Mouse (Mus musculus) midbrain, embryonic 16.5 days (tissue): ENCODE results near the gene Lrp5. TPM values are rescaled to one million over a fixed set of nuclear protein-coding genes. Genes with fewer than 3 reads are reported as not detected.

ENCODE experiments used
- ATAC-seq: fragments of 200-750 bp; cut with Nextera tagmentation; 2 replicates; pipeline ENCODE4 v1.8.0; 2017; ENCODE audit warnings: moderate TSS enrichment
- H3K27ac ChIP-seq: fragments of 300-500 bp; sonication (generic); 2 replicates; pipeline ENCODE4 v1.5.1; 2014; ENCODE audit warnings: mild to moderate bottlenecking, low read length, mixed read lengths
- H3K27me3 ChIP-seq: fragments of 300-500 bp; sonication (generic); 2 replicates; pipeline ENCODE4 v1.6.1; 2014; ENCODE audit warnings: low read depth, low read length, mixed read lengths; ENCODE audit not compliant: control insufficient read depth, insufficient read depth
- H3K36me3 ChIP-seq: fragments of 300-500 bp; sonication (generic); 2 replicates; pipeline ENCODE4 v1.6.1; 2014; ENCODE audit warnings: mild to moderate bottlenecking, low read length, moderate library complexity, mixed read lengths; ENCODE audit not compliant: control insufficient read depth, insufficient read depth
- H3K4me1 ChIP-seq: fragments of 300-500 bp; sonication (generic); 2 replicates; pipeline ENCODE4 v1.6.1; 2014; ENCODE audit warnings: mild to moderate bottlenecking, low read length, mixed read lengths; ENCODE audit not compliant: control insufficient read depth, insufficient read depth
- H3K4me2 ChIP-seq: fragments of 300-500 bp; sonication (generic); 2 replicates; pipeline ENCODE4 v1.6.1; 2014; ENCODE audit warnings: mild to moderate bottlenecking, low read length, mixed read lengths
- H3K4me3 ChIP-seq: fragments of 300-500 bp; sonication (generic); 2 replicates; pipeline ENCODE4 v1.5.1; 2014; ENCODE audit warnings: low read depth, mild to moderate bottlenecking, low read length, moderate library complexity, mixed read lengths
- H3K9ac ChIP-seq: fragments of 300-500 bp; sonication (generic); 2 replicates; pipeline ENCODE4 v1.6.1; 2014; ENCODE audit warnings: low read depth, low read length, mixed read lengths
- H3K9me3 ChIP-seq: fragments of 300-500 bp; sonication (generic); replicated peaks from 2 replicates; pipeline ENCODE4 v1.6.1; 2014; ENCODE audit warnings: mild to moderate bottlenecking, low read length, mixed read lengths; ENCODE audit not compliant: control insufficient read depth, poor library complexity, severe bottlenecking
- WGBS: fragments of 180-500 bp; shearing (Covaris S2); extraction: QIAGEN DNeasy Blood & Tissue Kit; methylation state at CpG from one replicate; pipeline ENCODE4 v1.1.7; 2014; 5-methylcytosine and 5-hydroxymethylcytosine counted together
- polyA plus RNA-seq: library from polyadenylated mRNA; unstranded; fragments of >200 nt; fragmentation: Nextera tagmentation; extraction: Ambion mirVana; gene quantifications from 2 replicates; pipeline ENCODE4 v1.2.1, GENCODE M21; 2015

The Lrp5 gene
- 0.89 and 0.92 TPM in 2 replicates for polyA plus RNA-seq

- under 1% methylated on average over 66 of the region's 83 CpGs for WGBS
- Histone ChIP-seq H3K4me3 (peak within 1 kb of the TSS; percentile 82), H3K9ac (peak within 1 kb of the TSS; percentile 73), H3K9me3 (no peaks in the 10 kb centered on the region), H3K27me3 (no peaks in the 10 kb centered on the region), H3K27ac (no peak within 1 kb of the TSS; the same call in 1 of the 2 replicates), H3K4me1 (peaks cover 5% of the 10 kb centered on the region; the same call in 1 of the 2 replicates), H3K36me3 (no peaks in the 10 kb centered on the region), H3K4me2 (peak within 1 kb of the TSS; percentile 99)
- peak; percentile 37 for ATAC-seq
These were observed at the start of gene Lrp5 for GRCm38 (mm10) chr19:3686215-3686894. Gene Lrp5 (minus strand): TSS chr19:3686564.

- no peak overlapping the region for H3K4me2 ChIP-seq
- H3K4me3 ChIP-seq: no peak overlapping the region
- H3K36me3 ChIP-seq: no peaks in the 10 kb centered on the region
- H3K9me3 ChIP-seq: no peaks in the 10 kb centered on the region
- no peak for ATAC-seq
- no peak overlapping the region for H3K9ac ChIP-seq
- no peaks in the 10 kb centered on the region for H3K27me3 ChIP-seq
- H3K4me1 ChIP-seq: no peaks in the 10 kb centered on the region
- no peak overlapping the region for H3K27ac ChIP-seq
- 92% methylated on average over 3 of the region's 3 CpGs for WGBS
These were observed 49.6 kb upstream of the Lrp5 start for GRCm38 (mm10) chr19:3736001-3736400.

GRCm38 (mm10) chr19:3730781-3731646, 44.6 kb upstream of the Lrp5 start:
- Histone ChIP-seq H3K4me2 (no peak overlapping the region), H3K36me3 (no peaks in the 10 kb centered on the region), H3K4me3 (no peak overlapping the region), H3K27ac (no peak overlapping the region), H3K4me1 (no peaks in the 10 kb centered on the region), H3K9ac (no peak overlapping the region), H3K27me3 (no peaks in the 10 kb centered on the region), H3K9me3 (no peaks in the 10 kb centered on the region)
- no peak for ATAC-seq
- WGBS: 85% methylated on average over 7 of the region's 7 CpGs

- H3K27me3 ChIP-seq: no peaks in the 10 kb centered on the region
- no peak for ATAC-seq
- H3K4me2 ChIP-seq: no peak overlapping the region
- no peaks in the 10 kb centered on the region for H3K9me3 ChIP-seq
- H3K36me3 ChIP-seq: no peaks in the 10 kb centered on the region
- no peaks in the 10 kb centered on the region for H3K4me1 ChIP-seq
- H3K27ac ChIP-seq: no peak overlapping the region
- H3K4me3 ChIP-seq: no peak overlapping the region
- 83% methylated on average over 2 of the region's 2 CpGs for WGBS
- H3K9ac ChIP-seq: no peak overlapping the region
These were observed 42.5 kb upstream of the Lrp5 start for GRCm38 (mm10) chr19:3728901-3729300.

GRCm38 (mm10) chr19:3724779-3725178, 38.4 kb upstream of the Lrp5 start:
- Histone ChIP-seq H3K4me2 (no peak overlapping the region), H3K27me3 (no peaks in the 10 kb centered on the region), H3K27ac (no peak overlapping the region), H3K9me3 (no peaks in the 10 kb centered on the region), H3K4me3 (no peak overlapping the region), H3K9ac (no peak overlapping the region), H3K4me1 (0 out of 2 replicates have a peak, but pooled peaks cover 3% of the 10 kb centered on the region), H3K36me3 (no peaks in the 10 kb centered on the region)
- 21% methylated on average over 1 of the region's 1 CpGs for WGBS
- no peak for ATAC-seq

GRCm38 (mm10) chr19:3723904-3724303, 37.5 kb upstream of the Lrp5 start:
- no peak for ATAC-seq
- Histone ChIP-seq H3K27me3 (no peaks in the 10 kb centered on the region), H3K9me3 (no peaks in the 10 kb centered on the region), H3K4me2 (no peak overlapping the region), H3K27ac (no peak overlapping the region), H3K4me1 (peaks cover 8% of the 10 kb centered on the region), H3K9ac (no peak overlapping the region), H3K36me3 (no peaks in the 10 kb centered on the region), H3K4me3 (no peak overlapping the region)
- WGBS: 78% methylated on average over 4 of the region's 4 CpGs

GRCm38 (mm10) chr19:3723170-3723569, 36.8 kb upstream of the Lrp5 start:
- Histone ChIP-seq H3K36me3 (no peaks in the 10 kb centered on the region), H3K4me3 (no peak overlapping the region), H3K4me1 (peaks cover 8% of the 10 kb centered on the region), H3K9ac (no peak overlapping the region), H3K9me3 (no peaks in the 10 kb centered on the region), H3K27ac (no peak overlapping the region), H3K27me3 (no peaks in the 10 kb centered on the region), H3K4me2 (no peak overlapping the region)
- 95% methylated on average over 9 of the region's 9 CpGs for WGBS
- ATAC-seq: no peak

- Histone ChIP-seq H3K4me3 (peak overlapping the region; percentile 38), H3K27me3 (no peaks in the 10 kb centered on the region), H3K9ac (peak overlapping the region; percentile 43), H3K4me1 (peaks cover 8% of the 10 kb centered on the region), H3K27ac (no peak overlapping the region), H3K36me3 (peaks cover 27% of the 10 kb centered on the region), H3K9me3 (no peaks in the 10 kb centered on the region), H3K4me2 (peak overlapping the region; percentile 75)
- ATAC-seq: peak; percentile 52; the same call in 1 of the 2 replicates
- WGBS: 1% methylated on average over 27 of the region's 27 CpGs
These were observed 33.1 kb upstream of the Lrp5 start for GRCm38 (mm10) chr19:3719362-3719891.
